Mouse (Mus musculus): ENCODE results near the gene Copg2.
"Not testable (repeated sequence)": the region's sequence is repeated elsewhere in the genome, so short reads cannot be mapped to it uniquely, and the experiment has no call there.

Gene Copg2

DNA sequence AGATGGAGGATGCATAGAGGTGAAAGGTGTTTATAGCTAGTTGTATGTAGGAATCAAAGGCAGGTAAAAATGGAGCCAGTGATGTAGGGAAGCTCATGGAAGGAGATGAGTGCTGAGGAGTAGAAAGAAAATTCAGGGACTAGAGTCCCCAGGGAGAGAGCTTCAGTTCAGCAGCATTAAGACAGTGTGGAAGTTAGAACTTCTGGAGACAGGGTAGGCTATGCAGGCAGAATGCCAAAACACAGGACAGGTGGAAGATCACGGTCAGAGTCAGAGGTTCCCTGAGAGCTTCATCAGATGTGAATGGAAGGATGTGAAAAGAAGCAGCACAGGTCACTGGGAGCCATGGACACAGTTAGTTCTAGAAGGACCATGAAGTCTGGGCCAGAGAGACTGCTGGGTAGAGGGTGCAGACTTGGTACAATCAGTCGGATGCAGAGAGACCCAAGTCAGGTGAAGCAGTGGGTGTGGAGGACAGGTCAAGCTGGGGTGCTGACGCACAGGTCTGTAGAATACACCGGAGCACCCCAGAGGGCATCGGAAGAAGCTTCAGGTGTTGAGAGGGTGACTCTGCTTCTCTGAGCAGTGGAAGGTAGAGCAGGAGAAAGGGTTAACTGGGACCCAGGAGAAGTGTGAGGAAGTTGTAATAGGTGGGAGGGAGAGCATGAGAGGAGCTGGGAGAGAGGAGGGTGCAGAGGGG is 91.4 kb downstream of the Copg2 start:
- DNase-seq: peak; percentile 9

DNA sequence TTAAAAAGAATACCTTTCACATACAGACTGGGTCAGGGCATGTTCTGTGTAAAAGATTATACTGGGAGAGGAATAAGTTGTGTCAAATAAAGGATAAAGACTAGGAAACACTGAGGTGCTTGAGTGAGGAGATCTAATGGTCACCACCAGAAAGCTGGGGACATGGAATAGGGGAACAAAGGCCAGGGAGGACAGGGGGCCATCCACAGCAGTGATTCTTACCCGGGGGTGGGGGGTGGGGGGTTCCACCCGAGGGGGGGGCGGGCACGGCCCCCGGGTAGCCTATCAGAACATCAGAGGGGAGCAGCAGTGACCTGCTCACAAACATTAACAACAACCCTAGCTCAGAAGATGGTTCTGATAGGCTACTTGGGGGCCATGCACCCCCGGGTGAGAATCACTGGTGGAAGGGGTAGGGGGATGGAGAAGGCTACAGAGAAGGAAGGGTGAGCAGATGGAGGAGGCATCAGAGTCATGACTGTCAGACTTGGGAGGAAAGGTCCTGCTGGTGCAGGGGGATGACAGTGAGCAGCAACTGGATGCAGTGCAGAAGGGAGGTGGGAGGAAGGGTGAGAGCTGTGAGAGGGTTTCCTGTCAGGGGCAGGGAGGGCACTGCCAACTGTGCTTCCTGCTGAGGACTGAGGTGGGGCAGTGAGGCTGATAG is 92.1 kb downstream of the Copg2 start:
- peak; percentile 56 for DNase-seq

DNA sequence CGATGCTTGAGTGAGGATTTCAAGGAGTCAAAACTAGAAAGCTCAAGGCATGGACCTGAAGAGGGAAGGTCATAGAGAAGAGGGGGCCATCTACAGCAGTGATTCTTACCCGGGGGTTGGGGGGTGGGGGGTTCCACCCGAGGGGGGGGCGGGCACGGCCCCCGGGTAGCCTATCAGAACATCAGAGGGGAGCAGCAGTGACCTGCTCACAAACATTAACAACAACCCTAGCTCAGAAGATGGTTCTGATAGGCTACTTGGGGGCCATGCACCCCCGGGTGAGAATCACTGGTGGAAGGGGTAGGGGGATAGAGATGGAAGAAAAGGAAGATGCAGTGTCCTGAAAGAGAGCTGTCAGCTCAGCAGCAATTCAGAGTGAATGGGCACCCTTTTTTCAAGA is 93.7 kb downstream of the Copg2 start:
- not testable (repeated sequence) for DNase-seq

DNA sequence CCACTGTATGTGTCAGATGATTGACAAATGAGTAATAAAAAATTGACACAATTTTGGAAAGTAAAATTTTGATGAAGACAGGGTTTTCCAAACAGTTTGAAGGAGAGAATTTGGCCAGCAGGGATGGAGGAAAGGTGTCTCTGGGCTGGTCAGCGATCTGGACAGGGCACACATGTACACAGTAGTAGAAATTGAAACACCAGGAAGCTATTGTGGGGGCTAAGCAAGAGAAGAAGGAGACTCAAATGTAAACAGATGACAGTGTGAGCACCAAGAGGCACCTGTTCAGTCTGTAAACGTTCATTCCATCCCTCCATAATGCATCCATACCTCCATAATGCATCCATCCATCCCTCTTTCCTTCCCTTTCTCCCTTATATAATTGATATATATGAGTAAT is 145.4 kb downstream of the Copg2 start:
- no peak for DNase-seq

DNA sequence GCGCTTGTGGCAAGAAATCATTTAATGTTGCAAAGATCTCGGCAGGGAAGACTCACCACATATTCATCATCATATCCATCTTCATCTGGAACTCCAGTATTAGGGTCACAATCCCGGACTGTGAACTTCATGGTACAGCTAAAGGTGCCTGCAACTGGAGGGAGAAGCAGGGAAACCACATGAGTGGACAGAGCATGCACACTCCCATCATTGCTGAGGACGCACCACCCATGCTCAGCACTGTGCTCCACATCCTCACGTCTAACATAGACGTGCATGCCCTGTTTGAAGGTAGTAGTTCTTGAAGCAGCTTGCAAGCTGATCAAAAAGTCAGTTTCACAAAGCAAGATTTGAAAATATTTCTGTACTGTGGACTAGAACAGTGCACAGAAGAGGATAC is 146.1 kb downstream of the Copg2 start:
- DNase-seq: no peak

DNA sequence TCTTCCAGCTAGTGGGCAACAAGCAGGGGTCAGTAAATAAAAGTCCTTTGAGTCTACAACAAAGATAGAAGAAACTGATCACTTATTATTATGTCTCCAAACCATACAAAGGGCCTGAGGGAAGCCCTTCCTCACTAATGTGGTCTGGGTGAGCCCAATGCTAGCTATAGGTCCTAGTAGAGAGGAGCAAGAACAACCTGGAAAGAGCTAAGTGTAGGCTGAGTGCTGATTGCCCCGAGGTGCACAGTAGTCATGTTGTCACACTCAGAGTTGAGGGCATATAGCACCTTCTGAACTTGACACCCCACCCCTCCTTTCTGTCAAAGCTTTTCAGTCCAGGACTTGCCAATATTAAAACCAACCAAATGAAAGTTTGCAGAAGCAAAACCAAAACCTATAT is 146.7 kb downstream of the Copg2 start:
- DNase-seq: no peak

DNA sequence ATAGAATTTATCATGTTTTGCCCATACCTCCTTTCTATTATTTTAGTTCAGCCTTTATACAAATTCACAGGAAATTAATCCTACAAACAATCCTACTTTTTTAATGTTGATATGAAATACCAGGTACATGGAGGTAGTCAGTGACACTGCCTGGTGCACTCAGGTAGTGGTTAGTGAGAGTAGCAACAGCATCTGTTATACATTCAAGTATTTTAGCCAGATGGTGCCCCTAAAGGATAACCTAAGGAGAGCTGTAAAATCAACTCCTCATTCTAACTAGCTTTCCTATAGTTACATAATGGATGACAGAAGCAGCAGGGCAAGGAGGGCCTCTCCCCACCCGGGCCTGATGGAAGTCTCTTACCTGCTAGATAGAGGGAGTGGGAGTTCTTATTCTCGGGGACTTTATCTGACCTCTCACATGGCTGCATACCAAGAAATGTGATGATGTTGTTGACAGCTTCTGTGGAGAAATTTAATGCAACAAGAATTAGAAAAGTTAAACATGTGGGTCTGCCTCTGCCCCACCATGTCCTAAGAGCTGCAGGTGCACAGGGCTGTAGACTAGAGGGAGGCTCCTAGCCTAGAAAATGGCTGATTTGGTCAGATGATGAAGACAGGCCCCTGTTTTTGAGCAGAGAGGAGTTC is 147.4 kb downstream of the Copg2 start:
- DNase-seq: no peak

DNA sequence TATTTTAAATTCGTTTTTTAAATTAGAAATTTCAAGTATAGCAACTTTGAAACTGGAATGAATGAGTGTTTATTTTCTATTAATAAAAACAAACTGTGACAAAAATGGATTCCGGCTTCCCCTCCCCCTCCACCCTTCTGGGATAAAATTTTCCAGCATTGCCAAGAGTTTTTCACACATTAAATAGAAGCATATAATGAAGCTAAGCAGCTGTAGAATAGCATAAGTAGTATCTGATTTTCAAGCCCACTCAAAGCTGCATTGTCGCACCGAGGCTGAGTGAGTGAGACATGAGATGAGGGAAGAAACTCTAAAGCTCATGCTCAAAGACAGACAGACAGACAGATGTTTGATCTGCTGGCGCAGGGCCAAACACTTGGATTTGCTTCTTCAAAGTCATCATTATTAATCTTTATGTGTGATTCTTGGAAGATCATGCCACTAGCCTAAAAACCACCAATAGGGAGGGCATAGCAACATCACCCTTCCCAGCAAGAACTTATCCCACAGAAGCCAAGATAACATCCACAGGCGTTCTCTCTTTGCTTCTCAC is 148.2 kb downstream of the Copg2 start:
- DNase-seq: no peak

DNA sequence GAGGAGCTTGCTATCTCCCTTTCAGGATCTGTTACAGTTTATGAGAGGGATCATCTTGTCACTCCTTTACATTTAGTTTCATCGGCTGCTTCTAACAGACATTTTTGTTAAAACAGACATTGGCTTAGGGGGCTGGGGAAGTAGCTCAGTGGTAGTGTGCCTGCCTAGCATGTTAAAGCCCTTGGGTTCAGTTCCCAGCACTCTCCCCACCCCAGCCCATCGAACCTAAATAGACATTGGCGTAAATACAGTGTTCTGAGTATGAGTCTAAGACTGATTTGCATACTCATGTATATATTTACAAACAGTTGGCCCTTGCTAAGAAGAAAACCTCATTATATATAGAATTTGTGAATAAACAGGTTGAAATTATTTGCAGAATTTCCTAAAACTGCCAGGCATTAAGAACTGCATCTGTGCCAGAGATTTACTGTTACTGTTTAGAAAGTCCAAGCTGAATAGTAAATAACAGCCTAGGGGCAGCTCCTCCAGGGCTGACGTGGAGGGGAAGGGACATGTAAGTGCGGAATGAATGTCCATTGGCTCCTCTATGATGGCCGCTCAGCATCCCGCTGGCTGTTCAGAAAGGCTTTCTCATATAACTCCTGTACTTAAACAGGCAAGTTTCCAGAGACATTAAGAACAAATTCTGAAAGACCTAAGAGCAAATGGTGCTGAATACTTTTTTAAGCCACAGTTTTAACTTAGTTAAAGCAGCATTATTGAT is 148.8 kb downstream of the Copg2 start:
- DNase-seq: no peak

DNA sequence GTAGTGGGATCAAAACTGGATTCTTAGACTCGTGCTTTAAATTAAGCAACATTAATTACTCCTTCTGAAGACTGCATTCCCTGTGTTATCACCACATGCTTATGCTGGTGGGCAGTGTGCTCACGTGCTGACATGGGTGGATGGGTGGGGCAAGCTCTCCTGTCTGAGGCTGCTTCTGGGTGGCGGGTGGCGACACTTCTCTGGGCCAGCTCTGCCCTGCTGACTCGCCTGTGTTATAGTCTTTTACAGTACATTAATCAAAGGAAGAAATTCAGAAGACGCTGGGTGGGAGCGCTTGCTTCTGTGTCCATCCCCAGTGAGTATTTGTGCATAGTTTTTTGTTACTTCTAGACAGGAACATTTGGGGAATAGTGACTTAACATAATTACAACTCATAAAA is 151.0 kb downstream of the Copg2 start:
- no peak for DNase-seq

DNA sequence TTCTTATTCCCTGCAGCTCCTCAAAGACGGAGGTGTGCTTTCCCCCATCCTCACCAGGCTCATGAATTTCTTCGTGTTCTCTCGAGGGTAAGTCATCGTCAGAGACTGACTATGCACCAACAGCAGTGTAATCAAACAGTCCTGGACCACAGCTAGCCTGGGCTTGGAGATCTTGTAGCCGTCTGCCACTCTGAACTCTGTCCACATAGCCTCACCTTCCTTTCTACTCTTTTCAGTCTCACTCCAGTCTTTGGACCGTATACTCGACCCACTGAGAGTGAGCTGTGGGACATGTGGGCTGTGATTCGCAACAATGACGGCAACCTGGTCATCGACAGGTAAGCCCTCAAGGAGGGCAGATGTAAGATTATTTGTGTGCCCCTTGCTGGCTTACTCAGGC is 151.7 kb downstream of the Copg2 start:
- DNase-seq: no peak

DNA sequence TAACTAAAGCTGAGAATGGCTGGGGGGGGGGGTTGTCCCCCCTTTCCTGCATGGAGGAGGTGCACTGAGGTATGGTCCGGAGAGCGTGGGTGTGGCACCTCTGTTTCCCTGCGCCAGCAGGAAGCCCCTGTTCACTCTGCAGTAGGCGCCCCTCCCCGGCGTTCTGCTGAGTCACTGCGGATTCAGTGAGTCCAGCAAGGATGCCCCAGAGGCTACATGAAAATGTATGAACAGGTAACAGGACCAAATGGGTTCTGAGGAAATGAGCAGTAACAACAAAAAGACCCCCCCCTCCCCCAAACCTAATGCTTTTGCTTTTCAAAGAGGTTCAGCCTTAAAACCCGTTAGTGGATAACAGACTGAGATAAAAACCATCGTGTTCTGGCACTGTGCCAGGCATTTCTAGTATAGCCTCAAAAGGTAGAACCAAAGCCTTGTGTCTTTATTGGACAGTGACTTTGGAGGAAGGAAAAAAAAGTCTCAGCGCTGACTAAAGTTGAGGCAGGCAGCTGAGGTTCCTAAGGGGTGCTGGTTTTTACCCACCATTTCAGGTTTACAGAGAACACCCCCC is 157.3 kb downstream of the Copg2 start:
- peak; percentile 26 for DNase-seq

DNA sequence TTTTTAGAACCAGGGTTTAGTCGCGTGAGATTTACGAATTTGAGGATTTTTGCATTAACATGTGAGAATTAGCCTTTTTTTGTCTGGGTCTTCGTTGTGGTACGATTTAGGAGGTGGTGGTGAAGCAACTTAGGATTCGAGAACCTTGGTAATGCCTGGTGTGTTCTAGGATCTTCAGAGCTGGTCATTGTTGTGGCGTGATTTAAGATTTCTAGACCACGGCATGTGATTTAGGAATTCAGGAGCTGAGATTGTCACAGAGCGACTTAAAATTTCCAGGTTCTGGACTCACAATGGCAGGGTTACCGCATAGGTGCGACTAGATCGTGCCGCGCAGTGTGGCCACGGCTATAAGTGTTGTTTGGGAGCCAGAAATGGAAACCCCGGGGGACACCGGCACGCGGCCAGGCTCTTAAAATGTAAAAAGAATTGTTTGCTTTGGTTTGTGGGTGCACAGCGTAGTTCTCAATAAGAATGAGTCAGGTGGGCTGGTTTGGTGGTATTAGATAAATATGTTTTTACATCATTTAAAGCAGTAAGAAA is 158.1 kb downstream of the Copg2 start:
- DNase-seq: no peak

DNA sequence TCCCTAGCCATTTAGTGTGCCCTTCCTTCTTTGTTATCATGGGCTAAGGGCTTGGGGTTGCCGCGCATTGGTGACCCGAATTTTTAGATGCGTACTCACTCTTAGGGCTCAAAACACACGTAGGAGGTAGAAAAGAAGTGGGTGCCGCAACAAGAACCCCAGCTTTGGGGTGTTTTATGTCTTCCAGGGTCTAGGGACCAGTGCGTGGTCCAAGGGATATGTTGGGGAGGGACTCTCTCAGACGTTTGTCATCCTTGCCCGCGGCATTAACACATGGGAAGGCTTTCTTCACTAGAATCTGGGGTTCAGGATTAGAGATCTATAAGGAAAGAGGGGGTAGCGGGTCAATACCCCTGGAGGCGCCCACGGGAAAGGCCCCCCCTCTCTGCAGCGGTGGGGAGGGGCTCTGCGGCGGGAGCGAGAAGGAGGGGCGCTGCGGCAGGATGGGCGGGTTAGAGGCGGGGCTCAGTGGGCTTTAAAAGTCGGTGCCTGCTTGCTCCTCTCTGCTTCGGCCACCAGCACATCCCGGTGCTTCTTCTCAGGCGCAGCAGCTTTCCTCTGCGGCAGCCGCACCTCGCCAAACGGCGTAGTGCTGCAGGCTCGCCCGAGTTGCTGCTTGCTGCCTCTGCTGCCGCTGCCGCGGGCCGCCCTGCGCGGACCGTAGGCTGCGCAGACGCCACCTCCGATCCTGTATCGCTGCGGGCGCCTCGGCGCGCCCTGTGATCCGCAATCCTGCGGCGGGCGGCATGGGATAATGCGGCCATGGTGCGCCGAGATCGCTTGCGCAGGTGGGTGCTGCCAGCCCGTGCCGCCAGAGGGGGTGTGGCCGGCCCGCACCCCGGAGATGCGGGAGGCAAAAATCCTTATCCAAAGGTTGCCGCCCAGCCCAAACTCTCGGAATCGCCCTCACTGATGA is 158.8 kb downstream of the Copg2 start:
- peak; percentile 41 for DNase-seq

DNA sequence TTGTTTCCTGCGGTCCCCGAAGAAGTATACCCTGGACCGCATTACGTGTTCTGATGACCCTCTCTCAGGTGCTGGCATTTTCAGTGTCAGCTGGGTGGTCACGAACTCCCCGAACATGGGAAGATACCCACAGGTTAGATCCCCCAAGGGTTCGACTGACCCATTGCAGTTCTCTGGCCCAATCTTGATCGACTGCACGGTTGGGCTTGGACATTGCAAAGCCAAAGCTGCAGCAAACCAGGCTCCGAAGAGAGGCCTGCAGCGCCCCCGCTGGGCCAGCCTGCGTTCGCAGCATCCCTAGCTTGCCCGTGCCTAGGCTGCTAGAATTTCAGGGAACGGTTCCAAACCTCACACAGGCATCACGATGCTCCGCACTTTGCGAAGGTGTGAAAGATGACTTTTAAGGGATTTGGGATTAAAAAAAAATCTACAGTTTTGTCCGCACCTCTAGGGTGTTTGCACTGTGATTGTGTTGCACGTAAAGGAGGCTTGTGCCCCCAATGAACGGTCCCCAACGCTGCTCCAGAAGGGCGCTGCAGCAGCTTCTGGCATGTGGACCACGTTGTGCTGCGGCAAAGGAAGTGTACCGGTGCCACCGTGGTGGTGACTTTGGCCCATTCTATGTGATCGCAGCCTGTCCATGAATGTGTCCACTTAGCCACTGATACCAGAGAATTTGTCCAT is 159.6 kb downstream of the Copg2 start:
- DNase-seq: peak; percentile 53

DNA sequence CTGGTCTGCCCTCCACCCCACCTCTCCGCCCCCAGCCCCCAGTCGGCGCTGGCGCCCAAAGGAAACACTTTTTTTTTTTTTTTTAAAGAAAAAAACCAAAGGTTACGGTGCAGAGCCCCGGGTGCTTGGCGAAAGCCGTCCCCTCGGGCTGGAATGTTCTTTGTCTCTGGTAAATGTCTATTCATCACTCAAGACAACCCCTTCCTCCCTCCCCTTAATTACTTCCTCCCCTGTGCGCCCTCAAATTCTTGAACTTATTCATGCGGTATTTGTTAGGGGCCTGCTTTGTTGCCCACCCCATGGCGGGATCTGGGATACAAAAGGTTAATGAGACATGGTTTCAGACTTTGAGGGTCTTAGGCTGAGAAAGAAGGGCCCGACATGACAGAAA is 160.2 kb downstream of the Copg2 start:
- no peak for DNase-seq

DNA sequence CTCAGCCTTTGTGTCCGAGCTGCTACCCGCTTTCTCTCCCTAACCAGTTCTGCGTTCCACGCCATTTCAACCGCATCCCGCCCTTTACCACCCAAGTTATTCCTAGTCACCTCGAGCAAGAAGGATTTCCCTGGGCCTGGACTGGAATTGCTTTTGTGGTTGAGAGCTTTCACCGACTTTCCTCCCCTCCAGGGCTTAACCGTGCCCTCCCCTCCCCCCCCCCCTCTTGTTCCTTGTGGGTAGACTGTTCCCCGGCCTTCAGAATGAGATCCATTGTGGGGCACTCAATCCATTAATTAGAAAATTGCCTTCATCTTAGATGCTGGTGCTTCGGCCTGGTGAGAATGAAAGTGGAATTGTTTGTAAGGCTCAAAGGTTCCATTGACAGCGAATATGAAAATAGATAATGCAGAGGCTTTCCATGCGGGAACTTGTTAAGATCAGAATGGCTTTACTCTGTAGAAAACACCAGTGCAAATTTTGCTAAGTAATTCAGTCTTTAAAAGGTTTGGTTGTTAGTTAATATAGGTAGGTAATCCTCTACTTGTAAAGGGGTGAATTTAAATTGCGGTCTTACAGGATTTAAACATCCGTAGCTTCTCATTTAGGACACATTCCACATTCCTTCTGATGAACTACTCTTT is 160.7 kb downstream of the Copg2 start:
- no peak for DNase-seq

DNA sequence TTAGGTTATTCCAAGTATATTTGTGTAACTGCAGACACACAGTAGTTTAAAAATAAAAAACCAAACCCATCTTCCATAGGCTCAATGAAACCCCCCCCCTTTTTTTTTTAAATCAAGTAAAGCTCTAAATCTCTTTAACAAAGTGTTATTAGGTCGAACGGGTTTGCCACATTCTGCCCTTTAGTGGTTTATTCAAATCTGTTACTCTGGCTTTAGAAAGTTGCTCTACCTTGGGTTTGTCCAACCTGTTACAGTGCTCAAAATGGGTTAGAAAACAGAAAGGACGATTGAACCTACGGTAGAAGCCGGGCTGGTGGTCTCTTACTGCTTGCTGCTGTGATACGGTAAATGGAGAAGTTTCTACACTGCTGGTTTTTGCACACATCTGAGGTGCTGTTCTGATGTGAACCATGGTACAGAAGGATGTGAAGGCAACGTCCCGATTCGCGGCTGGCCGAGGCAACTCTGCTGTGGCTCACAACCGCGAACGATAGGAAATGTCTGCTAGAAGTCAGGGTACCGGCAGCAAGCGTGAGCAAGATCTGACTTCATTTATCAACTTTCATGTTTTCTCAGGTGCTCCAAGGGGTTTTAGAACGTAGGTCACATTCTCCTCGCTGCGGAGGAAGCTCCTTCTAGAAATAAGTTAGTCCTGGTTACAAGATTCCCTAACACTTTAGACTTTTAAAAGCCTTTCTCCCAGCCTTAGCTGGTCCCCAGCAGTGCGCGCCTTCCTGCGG is 161.4 kb downstream of the Copg2 start:
- DNase-seq: no peak

DNA sequence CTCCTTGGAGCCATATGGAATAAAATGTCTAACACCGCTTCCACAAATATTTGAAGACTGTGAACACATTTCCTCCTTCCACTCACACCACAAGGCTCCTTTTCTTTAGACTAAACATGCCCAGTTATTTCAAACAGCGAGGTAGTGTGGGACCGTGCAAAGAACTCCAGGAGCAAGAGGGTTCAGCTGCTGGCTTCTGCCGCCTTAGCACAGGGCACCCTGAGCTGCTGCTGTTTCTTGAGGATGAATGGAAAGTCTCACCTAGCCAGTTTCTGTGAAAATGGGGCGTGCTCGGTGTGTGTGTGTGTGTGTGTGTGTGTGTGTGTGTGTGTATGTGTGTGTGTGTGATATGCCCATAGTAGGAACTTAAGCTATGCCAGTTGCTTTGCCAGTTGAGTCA is 162.1 kb downstream of the Copg2 start:
- DNase-seq: no peak
